Mouse (Mus musculus) embryonic stem cell, embryonic (primary cell): ENCODE measurements around the gene Lrrc8c.

Experiments used
- CTCF ChIA-PET, 4 experiments: fragments of 300-600 bp in 2 of 4; fragments of 350-600 bp in 2 of 4; sonication (Branson Sonifier 250); formaldehyde crosslinking; loops; one replicate each; lab custom pipeline; 2022; ENCODE audit warnings: inconsistent platforms in 2 of 4; lab: Charles Lee
- POLR2A ChIA-PET, 4 experiments: fragments of 300-600 bp in 2 of 4; fragments of 350-600 bp in 2 of 4; sonication (Branson Sonifier 250); formaldehyde crosslinking; loops; one replicate each; lab custom pipeline; 2022; ENCODE audit warnings: antibody characterized with exemption in 4 of 4, inconsistent platforms in 1 of 4; lab: Charles Lee

Lrrc8c gene

GRCm38 (mm10) chr5:105526107-105526645 is 7.0 kb downstream of the Lrrc8c start:
- ChIA-PET POLR2A (interaction anchor here in 1 of 4 experiments (1.5 kb wide), 1 partner anchor 110 kb away, joined by 3 read pairs; no protein-coding TSS in a partner anchor), CTCF (no interaction called here)

- CTCF ChIA-PET, result no interaction called here
- POLR2A ChIA-PET, result no interaction called here
Measured at GRCm38 (mm10) chr5:105526766-105527165, 7.6 kb downstream of the Lrrc8c start.

GRCm38 (mm10) chr5:105527477-105528331 is 8.5 kb downstream of the Lrrc8c start:
- POLR2A ChIA-PET, result no interaction called here
- CTCF ChIA-PET, result interaction anchor here in 1 of 4 experiments (0.7 kb wide), 1 partner anchor 12 kb away, joined by 12 read pairs; no protein-coding TSS in a partner anchor

GRCm38 (mm10) chr5:105530576-105530975 is 11.4 kb downstream of the Lrrc8c start:
- ChIA-PET POLR2A (interaction anchor here in 2 of 4 experiments (0.8 to 1.5 kb wide), 3 partner anchors 14 to 304 kb away, joined by 3 to 4 read pairs (median 3); no protein-coding TSS in a partner anchor), CTCF (interaction anchor here in 1 of 4 experiments (1.4 kb wide), 1 partner anchor 124 kb away, joined by 5 read pairs; no protein-coding TSS in a partner anchor)

GRCm38 (mm10) chr5:105535186-105535585 is 16.0 kb downstream of the Lrrc8c start:
- POLR2A ChIA-PET, result interaction anchor here in 1 of 4 experiments (1.7 kb wide), 1 partner anchor 32 kb away, joined by 4 read pairs; no protein-coding TSS in a partner anchor
- CTCF ChIA-PET, result no interaction called here

GRCm38 (mm10) chr5:105536172-105536571 is 17.0 kb downstream of the Lrrc8c start:
- CTCF ChIA-PET, result no interaction called here
- POLR2A ChIA-PET, result interaction anchor here in 1 of 4 experiments (1.7 kb wide), 1 partner anchor 33 kb away, joined by 4 read pairs; no protein-coding TSS in a partner anchor

- POLR2A ChIA-PET, result interaction anchor here in 2 of 4 experiments (0.6 to 1.7 kb wide), 5 partner anchors 10 to 144 kb away, joined by 3 to 6 read pairs (median 4); no protein-coding TSS in a partner anchor
- CTCF ChIA-PET, result no interaction called here
Measured at GRCm38 (mm10) chr5:105537101-105537723, 18.0 kb downstream of the Lrrc8c start.

- CTCF ChIA-PET, result no interaction called here
- POLR2A ChIA-PET, result no interaction called here
Measured at GRCm38 (mm10) chr5:105541051-105541450, 21.9 kb downstream of the Lrrc8c start.

- CTCF ChIA-PET, result no interaction called here
- POLR2A ChIA-PET, result interaction anchor here in 1 of 4 experiments (1.1 kb wide), 1 partner anchor 23 kb away, joined by 3 read pairs; no protein-coding TSS in a partner anchor
Measured at GRCm38 (mm10) chr5:105545126-105545525, 25.9 kb downstream of the Lrrc8c start.

GRCm38 (mm10) chr5:105547115-105547514 is 27.9 kb downstream of the Lrrc8c start:
- POLR2A ChIA-PET, result interaction anchor here in 2 of 4 experiments (1.1 to 1.3 kb wide), 2 partner anchors 10 to 12 kb away, joined by 3 to 5 read pairs; no protein-coding TSS in a partner anchor
- CTCF ChIA-PET, result no interaction called here

- ChIA-PET CTCF (no interaction called here), POLR2A (no interaction called here)
Measured at GRCm38 (mm10) chr5:105551808-105552207, 32.6 kb downstream of the Lrrc8c start.

GRCm38 (mm10) chr5:105556291-105556690 is 37.1 kb downstream of the Lrrc8c start:
- POLR2A ChIA-PET, result no interaction called here
- CTCF ChIA-PET, result no interaction called here

- ChIA-PET POLR2A (no interaction called here), CTCF (no interaction called here)
Measured at GRCm38 (mm10) chr5:105557346-105557745, 38.2 kb downstream of the Lrrc8c start.

- POLR2A ChIA-PET, result no interaction called here
- CTCF ChIA-PET, result no interaction called here
Measured at GRCm38 (mm10) chr5:105557777-105558240, 38.6 kb downstream of the Lrrc8c start.

- POLR2A ChIA-PET, result no interaction called here
- CTCF ChIA-PET, result interaction anchor here in 1 of 4 experiments (0.6 kb wide), 1 partner anchor 39 kb away, joined by 3 read pairs; the partner anchor contains the start of gene Lrrc8c
Measured at GRCm38 (mm10) chr5:105558517-105558916, 39.3 kb downstream of the Lrrc8c start.

GRCm38 (mm10) chr5:105561926-105562325 is 42.7 kb downstream of the Lrrc8c start:
- CTCF ChIA-PET, result interaction anchor here in 2 of 4 experiments (0.6 kb wide), 2 partner anchors 20 to 35 kb away, joined by 3 read pairs; no protein-coding TSS in a partner anchor
- POLR2A ChIA-PET, result interaction anchor here in 1 of 4 experiments (0.6 kb wide), 1 partner anchor 64 kb away, joined by 3 read pairs; no protein-coding TSS in a partner anchor

- ChIA-PET POLR2A (no interaction called here), CTCF (no interaction called here)
Measured at GRCm38 (mm10) chr5:105564761-105565160, 45.6 kb downstream of the Lrrc8c start.

- ChIA-PET CTCF (no interaction called here), POLR2A (no interaction called here)
Measured at GRCm38 (mm10) chr5:105565824-105566223, 46.6 kb downstream of the Lrrc8c start.

GRCm38 (mm10) chr5:105566852-105567412 is 47.7 kb downstream of the Lrrc8c start:
- ChIA-PET CTCF (no interaction called here), POLR2A (interaction anchor here in 1 of 4 experiments (1.7 kb wide), 1 partner anchor 10 kb away, joined by 3 read pairs; no protein-coding TSS in a partner anchor)
